18 mouse cellular contexts compared by ENCODE assay signal in the genomic region with DNA sequence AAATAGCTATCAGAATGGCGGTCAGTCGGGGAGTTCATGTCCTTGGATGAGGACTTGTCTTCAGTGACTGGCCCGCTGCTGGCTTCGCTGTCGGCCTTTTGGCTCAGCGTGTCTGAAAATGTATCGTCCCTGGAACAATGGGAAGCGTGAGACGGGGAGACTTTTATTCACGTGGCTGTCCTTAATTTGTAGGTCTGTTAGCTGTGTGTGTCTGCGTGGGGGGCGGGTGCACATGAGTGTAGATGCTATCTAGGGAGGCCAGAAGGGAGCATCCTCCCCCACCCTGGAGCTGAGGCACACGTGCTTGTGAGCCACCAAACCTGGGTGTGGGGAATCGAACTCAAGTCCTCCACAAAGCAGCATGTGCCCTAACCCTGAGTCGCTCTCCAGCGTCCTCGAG.
"Had no signal": no experiment of that assay in that cellular context is flagged by ENCODE, and none has a peak within 500 bp of the region (broad histone marks: within the 10 kb centered on the region; RNA-seq: fewer than 3 reads in every experiment).

No protein-coding gene starts in this region.

- DNase-seq: lung, adult 18-20 months; lung, embryonic 14.5 days; lung, postnatal 10 days; lung, postnatal 4 days; retina, postnatal 1 day; right cerebral cortex, adult 18-20 months; right cerebral cortex, postnatal 25 days; right cerebral cortex, postnatal 4 days; spleen, adult 18-20 months; thymus, adult 18-20 months; thymus, postnatal 14 days; thymus, postnatal 36 days had no signal

- H3K27me3 ChIP-seq: midbrain, embryonic 12.5 days; midbrain, embryonic 15.5 days; neural tube, embryonic 13.5 days; neural tube, embryonic 15.5 days had no signal

- H3K9me3 ChIP-seq: midbrain, embryonic 12.5 days; midbrain, embryonic 15.5 days; neural tube, embryonic 13.5 days; neural tube, embryonic 15.5 days had no signal

- H3K4me3 ChIP-seq: midbrain, embryonic 12.5 days; midbrain, embryonic 15.5 days; myocyte; neural tube, embryonic 13.5 days; neural tube, embryonic 15.5 days had no signal

- H3K4me1 ChIP-seq: neural tube, embryonic 15.5 days had no signal

- ATAC-seq: midbrain, embryonic 15.5 days had no signal

- H3K4me2 ChIP-seq: lung, embryonic 14.5 days; midbrain, embryonic 12.5 days; midbrain, embryonic 15.5 days; neural tube, embryonic 13.5 days; neural tube, embryonic 15.5 days had no signal

- H3K9ac ChIP-seq: liver, embryonic 14.5 days; lung, embryonic 14.5 days; midbrain, embryonic 12.5 days; midbrain, embryonic 15.5 days; neural tube, embryonic 13.5 days; neural tube, embryonic 15.5 days had no signal

- H3K27ac ChIP-seq: liver, embryonic 14.5 days; midbrain, embryonic 12.5 days; midbrain, embryonic 15.5 days; neural tube, embryonic 13.5 days; neural tube, embryonic 15.5 days had no signal
